Mouse (Mus musculus): Measurements from ENCODE around the gene Tspan32.

DNA sequence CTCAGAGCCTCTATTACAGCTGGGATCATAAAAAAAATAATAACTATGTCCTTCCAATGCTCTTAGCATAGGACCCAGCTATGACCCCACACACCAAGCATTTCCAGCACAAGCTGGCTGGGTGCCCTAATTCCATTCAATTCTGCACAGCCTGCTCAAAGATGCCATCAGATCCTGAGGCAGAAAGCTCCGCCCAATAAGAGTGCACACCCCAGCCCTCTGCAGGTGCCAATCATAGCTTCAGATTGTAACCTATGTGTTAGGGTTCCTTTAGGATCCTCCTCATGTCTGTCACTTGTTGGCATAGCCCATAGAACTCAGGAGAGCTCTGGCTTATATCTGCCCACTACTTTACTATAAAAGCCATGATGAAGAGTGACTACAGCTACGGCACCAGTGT lies 7.8 kb upstream of the Tspan32 start:
- no peak for TF ChIP-seq CTCF (conservative IDR thresholded peaks at IDR 0.05; ENCODE audit: insufficient read depth, insufficient read length, low read depth, low read length)
- TF ChIP-seq POLR2A (IDR thresholded peaks at IDR 0.05; ENCODE audit: low read depth, low read length): no peak
